Mouse (Mus musculus): ENCODE data around the gene Nfatc4.
A peak's percentile ranks its signal among the peaks of the same experiment; 100 is the strongest.

Gene Nfatc4

GRCm38 (mm10) chr14:55878316-55878940 lies 55.5 kb downstream of the Nfatc4 start:
- Histone ChIP-seq H3K27me3 (ENCODE audit: control insufficient read depth, insufficient read depth, low read length, poor library complexity, severe bottlenecking) (no peaks in the 10 kb centered on the region), H3K36me3 (ENCODE audit: control insufficient read depth, insufficient read depth, low read length, poor library complexity, severe bottlenecking) (no peaks in the 10 kb centered on the region)
- peak; percentile 35 for DNase-seq (ENCODE audit: low read depth, low spot score)

DNA sequence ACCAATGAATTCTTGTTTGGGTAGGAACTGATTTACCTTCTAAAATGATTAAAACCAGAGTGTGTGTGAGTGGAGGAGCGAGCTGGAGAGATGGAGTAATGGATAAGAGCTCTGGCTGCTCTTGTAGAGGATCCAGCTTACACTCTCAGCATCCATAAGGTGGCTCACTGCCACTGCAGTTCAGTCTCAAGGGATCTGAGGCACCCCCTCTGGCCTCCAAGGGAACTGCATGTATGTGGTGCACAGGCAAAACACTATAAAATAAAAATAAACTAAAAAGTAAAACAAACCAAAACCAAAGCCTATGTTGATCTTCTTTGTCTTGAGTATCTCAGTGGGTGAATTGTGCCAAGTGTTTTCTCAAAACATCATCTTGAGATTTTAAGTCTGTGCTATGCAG lies 56.7 kb downstream of the Nfatc4 start:
- Histone ChIP-seq H3K36me3 (ENCODE audit: control insufficient read depth, insufficient read depth, low read length, poor library complexity, severe bottlenecking) (no peaks in the 10 kb centered on the region), H3K27me3 (ENCODE audit: control insufficient read depth, insufficient read depth, low read length, poor library complexity, severe bottlenecking) (no peaks in the 10 kb centered on the region)
- peak; percentile 89 for DNase-seq (ENCODE audit: low read depth, low spot score)

DNA sequence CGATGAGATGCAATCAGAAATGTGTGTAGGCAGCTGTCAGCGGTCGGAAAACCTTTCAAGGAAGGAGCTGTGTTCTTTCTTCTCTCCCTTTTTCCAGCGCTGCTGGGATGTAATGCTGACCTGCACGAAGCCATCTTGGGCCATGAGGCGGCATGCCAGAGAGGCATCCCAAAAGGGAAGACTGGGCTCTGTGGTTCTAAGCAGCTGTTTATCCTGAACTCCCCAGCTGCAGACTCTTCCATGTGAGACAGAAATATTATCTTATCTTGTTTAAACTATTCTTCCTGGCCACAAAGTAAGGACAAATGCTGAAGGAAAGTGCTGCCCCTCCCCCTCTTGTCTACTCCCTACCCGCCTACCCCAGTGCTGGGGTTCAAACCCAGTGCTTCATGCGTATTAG lies 58.0 kb downstream of the Nfatc4 start:
- Histone ChIP-seq H3K36me3 (ENCODE audit: control insufficient read depth, insufficient read depth, low read length, poor library complexity, severe bottlenecking) (no peaks in the 10 kb centered on the region), H3K27me3 (ENCODE audit: control insufficient read depth, insufficient read depth, low read length, poor library complexity, severe bottlenecking) (no peaks in the 10 kb centered on the region)
- DNase-seq (ENCODE audit: low read depth, low spot score), result no peak

DNA sequence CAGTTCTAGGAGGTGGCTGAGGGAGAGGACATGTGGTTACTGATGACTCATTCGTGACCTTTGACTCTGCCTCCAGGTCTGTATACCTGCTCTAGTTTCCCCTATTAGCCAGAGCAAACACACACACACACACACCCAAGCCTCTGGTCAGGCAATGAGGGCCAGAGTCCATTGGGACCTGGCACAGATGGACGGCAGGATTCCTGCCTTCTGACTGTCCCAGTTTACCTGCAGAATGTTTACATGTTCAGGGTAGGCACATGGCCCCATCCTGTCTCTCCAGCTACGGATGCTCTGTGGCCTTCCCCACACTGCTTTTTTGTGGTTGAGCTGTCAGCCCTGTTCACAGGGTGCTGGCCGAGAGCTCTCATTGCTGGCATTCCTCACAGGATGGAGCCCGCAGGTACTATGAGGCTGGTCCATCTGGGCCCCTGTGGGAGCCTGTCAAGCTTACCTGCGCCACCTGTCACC lies 59.3 kb downstream of the Nfatc4 start:
- no peaks in the 10 kb centered on the region; the same call in 1 of the 2 replicates for H3K36me3 ChIP-seq (ENCODE audit: control insufficient read depth, insufficient read depth, low read length, poor library complexity, severe bottlenecking)
- no peaks in the 10 kb centered on the region for H3K27me3 ChIP-seq (ENCODE audit: control insufficient read depth, insufficient read depth, low read length, poor library complexity, severe bottlenecking)
- no peak for DNase-seq (ENCODE audit: low read depth, low spot score)

GRCm38 (mm10) chr14:55883149-55883661 lies 60.3 kb downstream of the Nfatc4 start:
- no peak for DNase-seq (ENCODE audit: low read depth, low spot score)
- H3K27me3 ChIP-seq (ENCODE audit: control insufficient read depth, insufficient read depth, low read length, poor library complexity, severe bottlenecking), result no peaks in the 10 kb centered on the region
- peaks cover 9% of the 10 kb centered on the region; the same call in 1 of the 2 replicates for H3K36me3 ChIP-seq (ENCODE audit: control insufficient read depth, insufficient read depth, low read length, poor library complexity, severe bottlenecking)
